Mouse (Mus musculus) telencephalon, adult 2 months (tissue): ENCODE results near the gene Defb21.

Experiments used
- DNase-seq: peaks from one replicate; pipeline ENCODE4 v3.0.0-alpha.2; 2011; ENCODE audit warnings: low read depth, low spot score

The Defb21 gene

DNA sequence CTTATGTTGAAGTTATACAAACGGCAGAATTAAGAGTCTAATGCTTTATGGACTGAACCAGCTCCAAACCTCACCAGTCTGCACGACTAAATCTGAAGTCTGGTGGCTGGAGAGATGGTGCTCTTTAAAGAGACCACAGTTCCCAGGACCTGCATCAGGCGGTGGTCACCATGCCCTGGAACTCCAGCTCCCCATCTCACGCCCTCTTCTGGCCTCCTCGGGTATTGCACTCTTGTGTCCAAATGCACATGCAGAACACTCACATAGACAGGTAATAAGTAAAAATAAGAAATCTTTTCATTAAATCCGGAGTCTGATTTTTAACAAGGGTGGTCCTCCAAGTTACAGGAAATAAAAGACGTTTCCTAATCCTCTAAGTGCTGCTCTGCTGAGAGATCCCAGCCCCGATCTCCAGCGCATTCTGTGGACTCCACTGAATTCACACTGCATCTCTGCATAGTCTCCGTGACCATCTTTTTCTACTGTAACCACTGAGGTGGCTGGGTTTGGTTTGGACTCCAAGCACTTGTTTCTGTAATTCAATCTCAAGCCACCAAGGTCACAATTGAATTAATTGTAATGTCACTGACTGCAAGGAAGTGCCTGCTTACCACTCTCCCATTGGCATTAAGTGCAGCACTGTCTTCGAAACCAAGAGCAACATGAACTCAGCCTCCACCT lies at the start of gene Defb21:
TSS of gene Defb21 (plus strand) at position 631 of the 681 bp plus-strand sequence.
- DNase-seq: no peak

DNA sequence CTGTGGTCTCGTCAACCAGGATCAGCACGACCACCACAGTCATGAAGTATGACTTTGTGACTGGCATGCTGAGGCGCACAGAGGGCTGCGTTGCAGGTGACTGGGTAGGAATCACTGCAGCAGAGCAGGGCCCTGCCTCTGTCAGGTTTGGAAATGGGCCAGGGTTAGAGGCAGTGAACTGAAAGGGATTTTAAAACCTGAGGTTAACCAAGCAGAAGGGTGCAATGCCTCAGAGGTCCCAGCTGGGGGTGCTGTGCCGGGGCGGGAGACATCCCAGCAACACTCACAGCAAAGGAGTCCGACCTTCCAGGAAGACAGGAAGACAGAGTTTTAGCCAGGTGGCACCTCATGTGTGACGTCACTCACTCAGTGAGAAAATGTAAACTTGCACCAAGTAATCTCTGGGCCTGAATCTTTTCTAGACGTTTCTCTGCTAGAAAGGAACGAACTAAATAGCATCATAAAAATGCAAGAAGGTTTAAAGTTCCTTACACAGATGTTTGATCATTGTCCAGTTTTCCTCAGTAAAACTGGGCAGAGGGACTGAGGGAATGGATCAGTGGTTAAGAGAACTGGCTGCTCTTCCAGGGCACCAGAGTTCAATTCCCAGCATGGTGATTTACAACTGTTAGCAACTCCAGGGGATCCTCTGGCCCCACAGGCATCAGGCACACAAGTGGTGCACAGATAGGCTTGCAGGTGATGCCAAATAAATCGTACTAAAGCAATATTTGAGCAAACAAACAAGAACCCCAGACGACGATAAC lies 32.4 kb upstream of the Defb21 start, which contains the start of gene Defb29:
TSS of gene Defb29 (minus strand) at position 155 of the 767 bp plus-strand sequence.
- no peak for DNase-seq

DNA sequence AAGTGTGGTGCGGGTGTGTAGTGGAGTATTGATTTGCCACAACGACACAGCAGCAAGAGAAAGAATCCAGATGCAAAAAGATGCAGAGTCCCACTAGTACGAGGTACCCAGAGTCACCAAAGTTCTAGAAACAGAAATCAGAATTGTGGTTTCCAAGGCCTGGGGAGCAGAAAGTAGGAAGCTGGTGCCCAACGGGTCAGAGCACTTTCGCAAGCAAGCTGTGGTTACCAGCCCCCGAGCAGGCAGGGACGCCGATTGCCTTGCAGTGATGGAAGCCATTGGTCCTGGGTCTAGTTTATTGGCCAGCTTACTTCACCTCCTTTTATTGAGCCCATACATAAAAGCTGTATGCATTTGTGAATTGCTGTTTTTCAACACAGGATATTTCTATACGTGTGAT lies 30.6 kb upstream of the Defb21 start:
- no peak for DNase-seq

DNA sequence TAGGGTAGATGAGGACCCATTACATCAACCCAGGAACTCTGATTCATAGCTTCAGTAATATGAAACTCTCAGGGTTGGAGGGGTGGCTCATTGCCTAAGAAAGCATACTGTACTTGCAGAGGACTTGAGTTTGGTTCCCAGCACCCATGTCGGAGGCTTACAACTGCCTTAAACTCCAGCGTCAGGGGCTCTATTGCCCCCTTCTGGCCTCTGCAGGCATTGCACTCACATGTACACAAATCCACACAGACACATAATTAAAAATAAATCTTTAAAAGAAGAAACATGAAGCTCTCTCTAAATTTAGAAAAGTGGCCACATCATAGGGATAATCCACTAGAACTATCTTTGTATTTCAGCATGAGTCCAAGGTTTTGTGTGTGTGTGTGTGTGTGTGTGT lies 29.6 kb upstream of the Defb21 start:
- DNase-seq: no peak

DNA sequence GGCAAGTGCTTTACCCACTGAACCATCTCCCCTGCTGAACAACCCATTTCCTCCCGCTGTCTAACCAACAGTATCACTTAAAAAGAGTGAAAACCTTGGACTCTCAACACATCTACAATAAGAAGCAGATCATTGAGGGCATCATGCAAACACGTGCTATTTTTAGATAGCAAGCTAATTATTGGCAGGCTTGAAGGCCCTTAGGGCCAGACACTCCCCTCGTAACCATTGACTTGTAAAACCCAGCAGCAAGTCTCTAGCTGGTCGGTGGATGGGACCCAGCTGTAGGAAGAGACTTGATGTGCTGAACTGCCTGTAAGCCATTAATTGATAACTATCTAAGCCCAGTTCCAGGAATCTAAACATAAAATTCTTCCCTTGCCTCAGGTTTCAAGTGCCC lies 29.1 kb upstream of the Defb21 start:
- DNase-seq: no peak

DNA sequence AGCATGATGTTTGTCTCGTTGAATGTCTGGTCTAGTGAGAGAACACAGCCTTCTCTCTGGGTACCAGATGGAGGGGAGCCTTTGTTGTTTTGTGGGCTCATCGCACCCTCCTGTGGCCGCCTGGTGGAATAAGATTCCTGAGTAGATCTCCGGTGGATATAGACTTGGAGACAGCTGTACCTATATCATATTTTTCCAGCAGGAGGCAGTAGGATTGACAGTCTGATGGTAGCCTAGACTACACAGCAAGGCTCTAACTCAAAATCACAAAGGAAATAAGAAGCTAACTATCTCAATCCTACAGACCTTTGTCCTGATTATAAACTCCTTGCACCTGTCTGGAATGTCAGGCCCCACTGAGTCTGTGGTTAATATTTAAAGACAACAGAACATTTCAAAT lies 27.9 kb upstream of the Defb21 start:
- peak; percentile 46 for DNase-seq

DNA sequence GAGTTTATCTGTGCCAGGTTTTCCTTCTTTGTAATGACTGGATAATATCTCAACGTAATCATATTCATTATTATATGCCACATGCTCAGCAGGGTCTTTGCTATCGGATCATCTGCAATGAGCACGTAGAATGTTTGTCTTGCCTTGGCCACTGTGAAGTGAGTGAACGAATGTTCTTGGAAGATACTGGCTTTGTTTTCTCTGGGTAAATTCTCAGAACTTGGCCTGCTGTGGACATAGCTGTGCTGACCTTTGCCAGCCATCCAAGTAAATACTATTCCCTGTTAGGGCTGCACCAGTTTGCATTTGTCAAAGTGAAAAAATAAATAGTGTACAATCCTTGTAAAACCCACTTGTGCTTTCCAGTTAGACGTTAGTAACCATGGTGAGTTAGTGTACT lies 24.4 kb upstream of the Defb21 start:
- no peak for DNase-seq

DNA sequence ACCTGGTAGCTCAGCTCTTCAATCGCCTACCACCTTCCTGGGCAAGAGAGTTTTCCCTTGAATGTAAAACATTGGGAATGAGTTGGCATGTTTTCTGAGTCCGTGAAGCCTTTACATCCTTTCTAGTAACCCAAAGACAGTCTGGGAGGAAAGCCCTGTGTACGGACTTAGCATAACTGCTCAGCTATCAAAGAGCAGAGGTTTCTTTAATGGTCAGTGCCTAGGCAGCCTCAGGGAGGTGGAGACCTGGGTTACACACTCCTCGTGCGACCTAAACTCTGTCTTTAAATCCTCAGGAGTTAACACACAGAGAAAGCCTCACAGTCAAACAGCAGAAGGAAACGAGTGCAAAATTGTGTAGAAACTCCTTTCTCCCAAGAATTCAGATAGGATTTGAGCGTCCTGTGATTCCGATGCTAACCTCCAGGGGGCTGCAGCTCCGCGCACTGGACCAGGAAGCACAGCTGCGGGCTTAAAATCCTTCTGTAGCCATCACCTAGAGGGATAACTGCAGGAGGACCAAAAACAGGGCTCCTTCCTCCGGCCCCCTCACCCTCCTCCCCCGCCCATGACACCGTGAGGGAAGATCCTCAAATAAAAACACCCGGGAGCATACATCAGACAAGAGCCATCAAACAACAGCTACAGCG lies 18.6 kb upstream of the Defb21 start:
- DNase-seq: peak; percentile 27

DNA sequence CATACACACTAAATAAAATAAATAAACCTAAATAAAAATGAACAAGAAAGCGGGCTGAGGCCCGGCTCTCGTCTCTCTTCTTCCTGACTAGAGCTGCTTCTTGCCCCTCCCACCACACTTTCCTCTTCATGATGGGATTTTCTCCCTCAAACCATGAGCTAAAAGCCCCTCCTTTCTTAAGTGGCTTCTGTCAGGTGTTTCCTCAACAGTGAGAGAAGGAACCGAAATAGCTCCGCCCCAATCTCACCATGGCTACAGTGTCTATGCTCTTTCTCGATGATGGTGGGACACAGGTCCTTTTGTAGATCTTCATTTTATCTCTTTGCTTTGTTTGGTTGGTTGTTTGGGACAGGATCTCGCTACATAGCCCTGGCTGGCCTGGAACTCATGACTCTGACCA lies 15.9 kb upstream of the Defb21 start:
- DNase-seq: no peak

DNA sequence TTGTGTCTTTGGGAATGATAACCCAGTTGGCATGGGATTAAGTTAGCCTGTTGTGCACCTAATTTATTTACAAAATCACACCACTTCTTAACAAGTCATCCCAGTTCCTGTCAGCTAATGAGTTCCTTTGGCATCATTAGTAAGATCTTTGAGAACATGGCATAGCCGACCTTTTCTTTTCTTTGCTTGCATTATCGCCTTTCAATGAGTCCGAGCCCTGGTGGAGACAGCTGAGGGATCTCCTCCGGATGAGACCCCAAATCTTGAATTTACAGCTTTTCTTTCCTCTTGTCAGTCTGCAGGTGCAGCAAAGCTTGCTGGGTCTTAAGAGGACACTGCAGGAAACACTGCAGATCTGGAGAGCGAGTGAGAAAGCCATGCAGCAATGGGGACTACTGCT lies 3.5 kb upstream of the Defb21 start, which contains the start of gene Gm17416:
TSS of gene Gm17416 (plus strand) at position 301 of the 400 bp plus-strand sequence.
- DNase-seq: no peak

DNA sequence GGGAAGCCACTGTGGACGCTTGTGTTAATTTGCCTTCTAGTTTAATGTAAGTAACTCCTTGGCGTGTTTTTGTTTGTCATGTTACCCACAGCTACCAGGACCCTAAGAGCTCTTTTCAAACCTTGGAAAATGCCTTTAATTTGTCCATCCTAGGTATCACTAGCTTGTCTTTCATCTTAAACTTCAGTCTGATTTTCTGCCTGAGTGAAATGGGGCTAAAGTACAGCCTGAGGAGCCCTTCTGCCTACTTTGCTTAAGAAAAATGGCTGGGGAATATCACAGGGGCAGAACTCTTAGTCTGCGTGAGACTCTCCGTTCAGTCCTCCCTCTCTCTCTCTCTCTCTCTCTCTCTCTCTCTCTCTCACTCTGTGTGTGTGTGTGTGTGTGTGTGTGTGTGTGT lies 2.7 kb upstream of the Defb21 start:
- no peak for DNase-seq

DNA sequence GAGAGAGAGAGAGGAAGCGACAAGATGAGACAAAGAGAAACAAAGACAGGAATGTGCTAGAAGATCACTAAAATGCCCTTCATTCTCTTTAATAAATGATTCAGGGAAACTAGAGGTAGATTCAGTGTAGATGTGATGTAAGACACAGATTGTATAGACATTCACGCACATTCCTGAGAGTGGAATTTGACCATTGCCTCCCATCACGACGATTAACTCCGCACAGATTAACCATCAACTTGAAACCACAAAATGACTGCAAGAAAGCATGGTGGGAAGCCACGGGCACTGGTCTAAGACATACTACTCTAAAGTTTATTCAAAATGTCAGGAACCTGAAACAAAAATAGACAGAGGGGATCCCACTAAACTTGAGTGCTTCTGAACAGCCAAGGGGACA lies 2.2 kb upstream of the Defb21 start:
- no peak for DNase-seq

DNA sequence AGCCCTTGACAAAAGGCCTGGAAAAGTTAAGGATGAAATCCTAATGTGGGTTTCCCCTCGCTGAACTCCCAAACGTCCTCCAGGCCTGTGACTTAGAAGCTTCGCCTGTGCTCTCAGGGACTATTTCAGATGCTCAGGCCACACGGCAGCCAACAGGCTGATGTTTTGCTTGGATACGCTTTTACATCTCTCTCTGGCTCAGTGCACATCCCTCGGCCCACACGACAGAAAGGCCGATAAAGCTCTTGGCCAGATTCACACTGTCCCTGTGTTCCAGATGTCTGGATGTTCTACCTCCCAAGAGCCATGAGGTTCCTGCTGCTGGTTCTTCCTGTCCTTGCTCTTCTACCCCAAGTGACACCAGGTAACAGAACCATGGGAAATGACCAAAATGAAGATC lies 940 bp downstream of the Defb21 start:
- DNase-seq: no peak

DNA sequence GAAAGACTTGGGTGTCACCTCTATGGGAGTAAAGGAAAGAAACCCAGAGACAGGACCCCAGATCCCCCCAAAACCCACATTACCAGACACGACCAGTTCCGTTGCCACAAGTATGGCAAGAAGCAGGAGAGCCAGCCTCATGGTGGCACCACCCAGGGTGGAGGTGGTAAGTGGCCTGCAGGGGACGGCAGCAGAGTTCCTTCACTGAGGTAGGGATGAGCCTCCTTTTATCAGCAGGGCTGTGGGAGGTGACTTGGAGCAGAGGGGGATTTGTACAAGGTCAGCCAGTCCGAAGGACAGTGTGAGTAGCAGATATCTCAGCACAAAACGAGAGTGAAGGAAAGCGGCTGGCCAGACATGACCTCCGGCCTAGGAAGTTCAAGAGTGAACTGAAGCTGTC lies 7.6 kb downstream of the Defb21 start, which contains the start of gene Defb19:
TSS of gene Defb19 (minus strand) at position 206 of the 400 bp plus-strand sequence.
- no peak for DNase-seq

DNA sequence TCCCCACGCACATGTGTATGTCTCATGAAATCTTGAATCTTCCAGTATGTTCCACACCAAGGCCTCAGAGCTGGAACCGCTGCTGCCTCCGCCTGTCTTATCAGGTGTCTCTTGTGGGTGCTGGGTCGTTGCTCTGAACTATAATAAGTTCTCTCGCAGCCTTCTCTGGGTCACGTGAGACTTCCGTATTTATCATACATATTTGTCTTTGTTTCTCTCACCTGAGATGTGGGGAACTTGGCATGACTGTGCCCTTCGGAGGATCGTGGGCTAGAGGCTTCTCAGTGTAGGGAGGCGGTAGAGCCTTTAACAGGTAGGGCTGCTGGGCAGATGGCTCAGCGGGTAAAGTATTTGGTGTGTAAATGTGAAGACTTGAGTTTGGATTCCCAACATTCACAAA lies 8.1 kb downstream of the Defb21 start:
- DNase-seq: no peak

DNA sequence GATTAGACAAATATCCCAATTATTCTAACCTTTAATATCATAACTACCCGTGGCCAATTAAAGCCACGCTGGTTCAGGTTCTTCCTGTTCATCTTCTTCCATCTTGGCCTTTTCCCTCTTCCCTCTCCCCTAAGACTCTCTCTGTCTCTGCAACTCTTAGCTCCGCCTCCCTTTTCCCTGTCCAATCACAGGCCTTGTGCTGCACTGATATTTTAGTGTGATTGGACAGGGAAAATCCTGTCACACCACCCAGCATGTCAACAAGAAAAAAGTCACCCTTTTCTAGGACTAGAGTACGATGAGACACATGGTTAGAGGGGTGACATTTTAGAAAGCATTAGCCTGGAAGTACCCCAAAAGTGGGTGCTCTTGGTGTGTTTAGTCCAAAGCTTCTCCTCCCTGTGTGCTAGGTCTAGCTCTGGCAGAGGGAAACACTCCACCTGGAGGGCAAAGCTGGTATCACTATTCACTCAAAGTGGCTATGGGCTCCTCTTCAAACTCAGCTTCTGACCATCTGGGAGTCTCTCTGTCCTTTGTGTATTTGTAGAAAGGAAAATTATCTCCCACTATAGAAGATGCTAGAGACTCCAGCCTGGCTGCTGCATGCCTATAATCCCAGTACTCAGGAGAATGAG lies 14.5 kb downstream of the Defb21 start:
- DNase-seq: no peak

DNA sequence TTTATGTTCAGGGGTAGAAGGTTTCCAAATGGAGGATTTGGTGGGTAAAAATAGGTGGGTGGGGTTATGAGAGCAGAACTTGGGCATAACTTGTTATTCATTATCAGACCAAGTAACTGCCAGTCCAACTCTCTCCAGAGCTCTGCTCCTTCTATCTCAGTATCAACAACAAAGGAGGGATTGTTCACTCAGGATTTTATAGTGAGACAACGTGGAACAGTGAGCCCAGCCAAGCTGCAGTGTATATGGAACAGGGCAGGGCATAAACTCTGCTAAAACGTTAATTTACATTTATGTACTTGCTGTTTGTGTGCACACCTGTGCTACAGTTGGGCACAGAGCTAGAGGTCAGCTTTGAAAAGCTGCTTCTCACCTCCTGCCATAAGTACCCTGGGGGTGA lies 15.9 kb downstream of the Defb21 start:
- no peak for DNase-seq

DNA sequence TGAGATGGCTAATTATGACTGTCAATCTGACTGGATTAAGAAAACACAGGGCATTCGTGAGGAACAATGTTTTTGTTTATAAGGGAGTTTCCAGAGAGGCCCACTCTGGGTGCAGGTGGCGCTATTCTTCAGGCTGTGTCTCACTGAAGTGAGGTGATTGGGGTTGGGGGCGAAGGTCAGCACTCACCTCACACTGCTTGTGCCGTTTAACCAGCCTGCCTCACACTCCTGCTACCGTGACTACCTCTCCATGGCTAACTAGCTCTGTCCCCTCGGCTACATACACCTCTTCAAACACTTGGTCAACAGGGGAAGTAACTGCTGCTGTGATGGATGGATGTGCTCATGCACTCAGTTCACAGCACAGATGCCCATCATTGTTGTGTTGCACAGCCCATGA lies 16.5 kb downstream of the Defb21 start:
- no peak for DNase-seq

DNA sequence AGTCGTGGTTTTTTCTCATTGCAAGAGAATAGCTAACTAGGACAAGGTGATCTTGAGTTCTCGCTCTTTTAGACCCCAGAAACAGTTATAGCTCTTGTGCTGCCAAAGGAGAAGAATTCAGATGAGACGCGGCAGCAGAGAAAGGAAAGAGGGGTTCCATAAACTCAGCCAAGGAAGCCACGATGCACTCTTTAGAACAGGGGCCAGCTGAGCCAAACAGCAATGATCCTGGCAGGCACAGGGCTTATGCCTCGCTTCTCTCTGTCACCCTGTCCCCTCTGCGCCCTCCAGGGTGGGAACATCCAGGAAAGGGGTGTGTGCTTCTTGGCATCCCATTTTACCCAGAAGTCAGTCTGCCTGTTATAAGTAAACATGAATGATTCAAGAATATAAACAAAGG lies 26.8 kb downstream of the Defb21 start, which contains the start of gene Defb45:
TSS of gene Defb45 (minus strand) at position 101 of the 400 bp plus-strand sequence.
- no peak for DNase-seq

DNA sequence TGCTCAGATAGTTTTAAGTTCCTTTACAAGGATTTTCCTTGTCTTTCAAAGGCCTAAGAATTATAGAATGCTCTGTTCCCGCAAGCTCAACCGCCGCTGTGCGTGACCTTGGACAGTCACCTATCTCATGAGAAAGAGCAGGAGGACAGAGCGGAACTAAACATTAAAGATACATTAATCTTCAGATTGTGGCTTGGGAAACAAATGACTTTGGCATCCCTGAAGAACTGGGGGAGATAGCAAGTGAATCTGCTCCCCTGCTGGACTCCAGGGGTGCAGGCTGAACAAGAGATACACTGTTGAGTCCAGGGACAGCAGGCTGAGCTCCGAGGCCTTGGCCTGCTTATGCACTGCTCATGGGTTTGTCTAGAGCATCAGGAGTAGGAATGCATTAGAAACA lies 27.5 kb downstream of the Defb21 start:
- DNase-seq: no peak

DNA sequence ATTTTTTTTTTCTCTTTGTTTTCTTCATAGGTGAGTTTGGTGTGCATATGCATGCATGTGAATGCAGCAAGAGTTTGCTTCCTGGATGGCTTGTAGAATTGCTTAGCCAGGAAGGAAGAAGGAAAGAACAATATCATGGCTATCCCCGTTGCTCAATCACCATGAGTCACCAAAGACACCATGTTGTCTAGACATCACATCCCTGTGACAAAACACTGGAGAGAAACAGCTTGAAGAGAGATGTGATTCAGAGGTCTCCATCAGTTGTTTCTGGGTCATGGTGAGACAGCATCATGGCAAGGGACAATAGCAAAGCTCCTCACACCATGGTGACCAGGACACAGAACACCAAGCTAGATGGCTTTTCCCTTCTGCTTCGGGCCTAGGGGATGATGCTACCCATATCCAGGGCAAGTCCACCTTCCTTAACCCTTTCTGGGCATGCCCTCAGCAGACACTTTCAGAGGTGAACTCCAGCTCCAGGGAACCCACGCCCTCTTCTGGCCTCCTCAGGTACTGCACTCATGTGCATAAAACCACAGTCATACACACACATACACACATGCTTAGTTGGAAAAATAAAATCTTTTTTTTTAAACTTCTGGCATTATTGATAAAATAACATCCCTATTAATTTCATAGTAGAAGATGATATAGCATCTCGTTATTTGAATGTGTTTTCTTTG lies 28.9 kb downstream of the Defb21 start:
- DNase-seq: no peak
